Mouse (Mus musculus) neural tube, embryonic 12.5 days (tissue): ENCODE measurements at regions not wholly inside any gene's neighbourhood (a gene's known extent, or its start where the extent isn't known, plus 50 kb on each side); places are given as distances from the start of the nearest gene placed in this dataset.
"Not testable (repeated sequence)": the region's sequence is repeated elsewhere in the genome, so short reads cannot be mapped to it uniquely, and the experiment has no call there.

Experiments
- ATAC-seq: fragments of 200-750 bp; cut with Nextera tagmentation; 2 replicates; pipeline ENCODE4 v1.8.0; 2017; ENCODE audit warnings: low read depth, mild to moderate bottlenecking, moderate TSS enrichment, moderate library complexity; ENCODE audit not compliant: low FRiP score
- H3K27ac ChIP-seq: fragments of 300-500 bp; sonication (generic); 2 replicates; pipeline ENCODE4 v1.5.1; 2016
- H3K27me3 ChIP-seq: fragments of 300-500 bp; sonication (generic); replicated peaks from 2 replicates; pipeline ENCODE4 v1.6.1; 2016; ENCODE audit warnings: mild to moderate bottlenecking
- H3K36me3 ChIP-seq: fragments of 300-500 bp; sonication (generic); 2 replicates; pipeline ENCODE4 v1.6.1; 2016; ENCODE audit warnings: mild to moderate bottlenecking
- H3K4me1 ChIP-seq: fragments of 300-500 bp; sonication (generic); 2 replicates; pipeline ENCODE4 v1.6.1; 2016
- H3K4me2 ChIP-seq: fragments of 300-500 bp; sonication (generic); replicated peaks from 2 replicates; pipeline ENCODE4 v1.6.1; 2016; ENCODE audit warnings: mild to moderate bottlenecking
- H3K4me3 ChIP-seq: fragments of 300-500 bp; sonication (generic); 2 replicates; pipeline ENCODE4 v1.5.1; 2016
- H3K9ac ChIP-seq: fragments of 300-500 bp; sonication (generic); 2 replicates; pipeline ENCODE4 v1.6.1; 2016; ENCODE audit warnings: mild to moderate bottlenecking
- H3K9me3 ChIP-seq: fragments of 300-500 bp; sonication (generic); 2 replicates; pipeline ENCODE4 v1.6.1; 2016; ENCODE audit warnings: mild to moderate bottlenecking
- WGBS: fragments of 180-500 bp; shearing (Covaris S2); methylation state at CpG from one replicate; pipeline ENCODE4 v1.1.7; 2016; 5-methylcytosine and 5-hydroxymethylcytosine counted together

- not testable (repeated sequence) for H3K4me2 ChIP-seq, H3K27me3 ChIP-seq, H3K9ac ChIP-seq, H3K36me3 ChIP-seq, H3K9me3 ChIP-seq, H3K4me1 ChIP-seq, H3K27ac ChIP-seq, H3K4me3 ChIP-seq, ATAC-seq
- no CpG with 5 or more reads among the region's 1 CpGs for WGBS
These were observed 863.6 kb downstream of the Dad1 start for GRCm38 (mm10) chr14:53390307-53390706.

- ATAC-seq, H3K9me3 ChIP-seq, H3K4me3 ChIP-seq, H3K9ac ChIP-seq, H3K4me1 ChIP-seq, H3K27ac ChIP-seq, H3K36me3 ChIP-seq, H3K4me2 ChIP-seq, H3K27me3 ChIP-seq: not testable (repeated sequence)
- 92% methylated on average over 5 of the region's 6 CpGs for WGBS
These were observed 879.0 kb upstream of the Olfr1507 start for GRCm38 (mm10) chr14:53374591-53374990.

GRCm38 (mm10) chr14:53373777-53374468 lies 878.4 kb upstream of the Olfr1507 start:
- not testable (repeated sequence) for H3K27me3 ChIP-seq, H3K4me2 ChIP-seq, H3K9ac ChIP-seq, H3K9me3 ChIP-seq, H3K36me3 ChIP-seq, H3K4me1 ChIP-seq, ATAC-seq, H3K27ac ChIP-seq, H3K4me3 ChIP-seq
- 75% methylated on average over 1 of the region's 2 CpGs for WGBS

GRCm38 (mm10) chr14:53369776-53370175 lies 874.2 kb upstream of the Olfr1507 start:
- Histone ChIP-seq H3K4me3 (no peak overlapping the region), H3K27me3 (no peaks in the 10 kb centered on the region), H3K9ac (no peak overlapping the region), H3K4me1 (no peaks in the 10 kb centered on the region), H3K27ac (no peak overlapping the region), H3K9me3 (no peaks in the 10 kb centered on the region), H3K4me2 (no peak overlapping the region), H3K36me3 (no peaks in the 10 kb centered on the region)
- WGBS = 79% methylated on average over 2 of the region's 2 CpGs
- no peak for ATAC-seq

GRCm38 (mm10) chr14:53367420-53367819 lies 871.9 kb upstream of the Olfr1507 start:
- not testable (repeated sequence) for H3K27ac ChIP-seq, H3K4me2 ChIP-seq, H3K4me3 ChIP-seq, H3K9me3 ChIP-seq, ATAC-seq, H3K9ac ChIP-seq, H3K36me3 ChIP-seq, H3K4me1 ChIP-seq, H3K27me3 ChIP-seq
- 84% methylated on average over 1 of the region's 1 CpGs for WGBS

GRCm38 (mm10) chr14:53363995-53364394 lies 868.4 kb upstream of the Olfr1507 start:
- not testable (repeated sequence) for H3K36me3 ChIP-seq, H3K9me3 ChIP-seq, H3K27ac ChIP-seq, H3K4me3 ChIP-seq, H3K4me2 ChIP-seq, ATAC-seq, H3K27me3 ChIP-seq, H3K9ac ChIP-seq, H3K4me1 ChIP-seq
- 84% methylated on average over 5 of the region's 5 CpGs for WGBS

GRCm38 (mm10) chr14:53362054-53362453 lies 866.5 kb upstream of the Olfr1507 start:
- not testable (repeated sequence) for H3K4me3 ChIP-seq, H3K27me3 ChIP-seq, ATAC-seq, H3K36me3 ChIP-seq, H3K4me2 ChIP-seq, H3K9ac ChIP-seq, H3K4me1 ChIP-seq, H3K9me3 ChIP-seq, H3K27ac ChIP-seq
- WGBS = 75% methylated on average over 2 of the region's 2 CpGs

GRCm38 (mm10) chr14:53357498-53357897 lies 861.9 kb upstream of the Olfr1507 start:
- not testable (repeated sequence) for H3K4me1 ChIP-seq, H3K4me3 ChIP-seq, H3K9me3 ChIP-seq, H3K27me3 ChIP-seq, H3K36me3 ChIP-seq, H3K27ac ChIP-seq, H3K4me2 ChIP-seq, H3K9ac ChIP-seq, ATAC-seq
- 94% methylated on average over 1 of the region's 2 CpGs for WGBS

- not testable (repeated sequence) for H3K36me3 ChIP-seq, H3K4me2 ChIP-seq, H3K27ac ChIP-seq, H3K4me3 ChIP-seq, ATAC-seq, H3K9me3 ChIP-seq, H3K9ac ChIP-seq, H3K4me1 ChIP-seq, H3K27me3 ChIP-seq
- no CpG with 5 or more reads among the region's 1 CpGs for WGBS
These were observed 861.2 kb upstream of the Olfr1507 start for GRCm38 (mm10) chr14:53356783-53357182.

- H3K4me2 ChIP-seq, H3K4me1 ChIP-seq, H3K36me3 ChIP-seq, H3K27ac ChIP-seq, H3K4me3 ChIP-seq, H3K27me3 ChIP-seq, ATAC-seq, H3K9ac ChIP-seq, H3K9me3 ChIP-seq: not testable (repeated sequence)
- 93% methylated on average over 3 of the region's 3 CpGs for WGBS
These were observed 855.9 kb upstream of the Olfr1507 start for GRCm38 (mm10) chr14:53351457-53351856.

- H3K36me3 ChIP-seq, H3K27me3 ChIP-seq, H3K9ac ChIP-seq, H3K4me3 ChIP-seq, H3K9me3 ChIP-seq, H3K4me1 ChIP-seq, H3K27ac ChIP-seq, ATAC-seq, H3K4me2 ChIP-seq: not testable (repeated sequence)
- 80% methylated on average over 1 of the region's 1 CpGs for WGBS
These were observed 855.2 kb upstream of the Olfr1507 start for GRCm38 (mm10) chr14:53350780-53351179.

- not testable (repeated sequence) for H3K36me3 ChIP-seq, H3K9me3 ChIP-seq, H3K9ac ChIP-seq, H3K4me3 ChIP-seq, H3K4me1 ChIP-seq, H3K4me2 ChIP-seq, H3K27me3 ChIP-seq, ATAC-seq, H3K27ac ChIP-seq
These were observed 853.6 kb upstream of the Olfr1507 start for GRCm38 (mm10) chr14:53349111-53349510.

GRCm38 (mm10) chr14:53345568-53345967 lies 850.0 kb upstream of the Olfr1507 start:
- not testable (repeated sequence) for H3K4me3 ChIP-seq, H3K36me3 ChIP-seq, H3K9ac ChIP-seq, H3K27ac ChIP-seq, H3K9me3 ChIP-seq, H3K4me1 ChIP-seq, H3K27me3 ChIP-seq, H3K4me2 ChIP-seq
- WGBS = 43% methylated on average over 2 of the region's 2 CpGs
- ATAC-seq = 0 out of 2 replicates have a peak, but pooled peaks have one; percentile 33
